Mouse (Mus musculus) cerebellum, adult 2 months (tissue): ENCODE results near the gene Cdnf. TPM values are rescaled to one million over a fixed set of nuclear protein-coding genes. Genes with fewer than 3 reads are reported as not detected.

Experiments
- DNase-seq, 2 experiments: peaks; one replicate each; pipeline ENCODE4 v3.0.0; 2021
- H3K27ac ChIP-seq: fragments of 200-500 bp; 2 replicates; pipeline ENCODE4 v1.5.1; 2012; ENCODE audit warnings: low read length, control low read depth, inconsistent platforms; ENCODE audit not compliant: insufficient read depth
- H3K27me3 ChIP-seq: fragments of 200-500 bp; 2 replicates; pipeline ENCODE4 v1.6.1; 2012; ENCODE audit warnings: inconsistent platforms, mild to moderate bottlenecking, low read length, moderate library complexity; ENCODE audit not compliant: control insufficient read depth, insufficient read depth
- H3K4me1 ChIP-seq: fragments of 200-500 bp; 2 replicates; pipeline ENCODE4 v1.6.1; 2011; ENCODE audit warnings: low read length; ENCODE audit not compliant: control insufficient read depth, insufficient read depth
- H3K4me3 ChIP-seq: fragments of 200-500 bp; replicated peaks from 2 replicates; pipeline ENCODE3; 2011; ENCODE audit warnings: mild to moderate bottlenecking, low read depth, low read length, control low read depth; ENCODE audit not compliant: insufficient read depth
- CTCF ChIP-seq: fragments of 200-500 bp; IDR thresholded peaks from 2 replicates; pipeline ENCODE4 v1.5.1; 2011; ENCODE audit warnings: low read depth, mild to moderate bottlenecking, control low read depth, low read length, moderate library complexity, borderline replicate concordance; ENCODE audit not compliant: insufficient read depth
- POLR2A ChIP-seq: fragments of 200-500 bp; IDR thresholded peaks from 2 replicates; pipeline ENCODE4 v1.6.1; 2011; ENCODE audit warnings: low read length, control low read depth, borderline replicate concordance; ENCODE audit not compliant: insufficient read depth
- WGBS: fragments of 180-500 bp; shearing (Covaris S2); methylation state at CpG from one replicate; pipeline ENCODE4 v1.1.7; 2018; 5-methylcytosine and 5-hydroxymethylcytosine counted together
- polyA plus RNA-seq: library from polyadenylated mRNA; depleted of rRNA; stranded (reverse); fragments of >200 nt; gene quantifications from 2 replicates; pipeline ENCODE4 v1.2.3, GENCODE M21; 2012; rRNA removed

The Cdnf gene
- polyA plus RNA-seq, 1 experiment = 1.4 TPM

- H3K4me1 ChIP-seq = peaks cover 4% of the 10 kb centered on the region; the same call in 1 of the 2 replicates
- no peak overlapping the region for H3K4me3 ChIP-seq
- H3K27ac ChIP-seq = no peak overlapping the region
- 7% methylated on average over 4 of the region's 4 CpGs for WGBS
- TF ChIP-seq CTCF (peak; percentile 92), POLR2A (no peak)
- DNase-seq = peak; percentile 66 to 72
- H3K27me3 ChIP-seq = no peaks in the 10 kb centered on the region
Measured at GRCm38 (mm10) chr2:3546588-3546987, 33.8 kb downstream of the Cdnf start.

- H3K4me1 ChIP-seq = peaks cover 6% of the 10 kb centered on the region
- 47% methylated on average over 12 of the region's 12 CpGs for WGBS
- H3K27ac ChIP-seq = no peak within 1 kb of the TSS
- no peak within 1 kb of the TSS for H3K4me3 ChIP-seq
- DNase-seq = peak in 1 of 2 experiments; percentile 29
- no peaks in the 10 kb centered on the region for H3K27me3 ChIP-seq
- TF ChIP-seq CTCF (no peak), POLR2A (no peak)
Measured at GRCm38 (mm10) chr2:3570186-3570585, 57.4 kb downstream of the Cdnf start, which contains the start of gene Fam107b. Fam107b (plus strand) TSS chr2:3570488.

GRCm38 (mm10) chr2:3570606-3571005, 57.8 kb downstream of the Cdnf start:
- no peak overlapping the region for H3K4me3 ChIP-seq
- no peak for DNase-seq
- TF ChIP-seq CTCF = no peak
- TF ChIP-seq POLR2A = no peak
- H3K4me1 ChIP-seq = peaks cover 6% of the 10 kb centered on the region
- WGBS = 72% methylated on average over 11 of the region's 11 CpGs
- H3K27me3 ChIP-seq = no peaks in the 10 kb centered on the region
- H3K27ac ChIP-seq = no peak overlapping the region

GRCm38 (mm10) chr2:3573883-3574282, 61.1 kb downstream of the Cdnf start:
- Histone ChIP-seq H3K4me1 (peaks cover 6% of the 10 kb centered on the region), H3K4me3 (no peak overlapping the region), H3K27me3 (no peaks in the 10 kb centered on the region), H3K27ac (no peak overlapping the region)
- no peak for TF ChIP-seq POLR2A
- no peak for TF ChIP-seq CTCF
- WGBS = 71% methylated on average over 7 of the region's 7 CpGs
- no peak for DNase-seq

GRCm38 (mm10) chr2:3575140-3575539, 62.3 kb downstream of the Cdnf start:
- TF ChIP-seq CTCF (no peak), POLR2A (no peak)
- Histone ChIP-seq H3K27ac (no peak overlapping the region), H3K4me3 (no peak overlapping the region), H3K4me1 (peaks cover 6% of the 10 kb centered on the region), H3K27me3 (no peaks in the 10 kb centered on the region)
- no peak for DNase-seq
- WGBS = 56% methylated on average over 1 of the region's 1 CpGs

Other genes with a start within 250 kb of the Cdnf start
- gene Nmt2, start 228.8 kb upstream of the Cdnf start, polyA plus RNA-seq = 39.8 and 41.6 TPM in 2 replicates
- gene Rpp38, start 180.4 kb upstream of the Cdnf start, polyA plus RNA-seq = 12.7 and 13.5 TPM in 2 replicates
- 1.4 TPM in 2 replicates for gene Acbd7, start 176.9 kb upstream of the Cdnf start, polyA plus RNA-seq
- 0.06 TPM in 1 of 2 replicates, not detected in the other for gene Olah, start 115.8 kb upstream of the Cdnf start, polyA plus RNA-seq
- gene Meig1, start 90.4 kb upstream of the Cdnf start, polyA plus RNA-seq = 1.4 and 2.1 TPM in 2 replicates
- gene Dclre1c, start 88.9 kb upstream of the Cdnf start, polyA plus RNA-seq = 9.2 and 9.5 TPM in 2 replicates
- 2.5 and 2.6 TPM in 2 replicates for gene Suv39h2, start 38.0 kb upstream of the Cdnf start, polyA plus RNA-seq
- gene Gm45902, start 240 bp upstream of the Cdnf start, polyA plus RNA-seq = 3.9 and 4.1 TPM in 2 replicates
- gene Hspa14, start 216 bp upstream of the Cdnf start, polyA plus RNA-seq = 70.9 and 79.1 TPM in 2 replicates
- gene Fam107b, start 57.5 kb downstream of the Cdnf start, polyA plus RNA-seq = 63.7 and 68.3 TPM in 2 replicates